Mouse (Mus musculus) cerebellum, adult 11-12 months (tissue): ENCODE results near the gene Nampt.
"Not testable (repeated sequence)": the region's sequence is repeated elsewhere in the genome, so short reads cannot be mapped to it uniquely, and the experiment has no call there.

Experiments used
- DNase-seq: peaks from one replicate; pipeline ENCODE4 v3.0.0; 2022

The Nampt gene

GRCm38 (mm10) chr12:32846325-32846724, 27.0 kb downstream of the Nampt start:
- DNase-seq: no peak

- no peak for DNase-seq
Observed at GRCm38 (mm10) chr12:32853757-32854156, 34.4 kb downstream of the Nampt start.

GRCm38 (mm10) chr12:32854866-32855265, 35.5 kb downstream of the Nampt start:
- peak; percentile 47 for DNase-seq

GRCm38 (mm10) chr12:32855398-32855797, 36.1 kb downstream of the Nampt start:
- no peak for DNase-seq

GRCm38 (mm10) chr12:32856707-32857511, 37.6 kb downstream of the Nampt start:
- no peak for DNase-seq

- no peak for DNase-seq
Observed at GRCm38 (mm10) chr12:32858444-32858843, 39.1 kb downstream of the Nampt start.

- no peak for DNase-seq
Observed at GRCm38 (mm10) chr12:32860820-32861219, 41.5 kb downstream of the Nampt start.

- DNase-seq: no peak
Observed at GRCm38 (mm10) chr12:32870815-32871214, 51.5 kb downstream of the Nampt start.

GRCm38 (mm10) chr12:32877500-32877899, 58.2 kb downstream of the Nampt start:
- no peak for DNase-seq

GRCm38 (mm10) chr12:32877964-32878571, 58.7 kb downstream of the Nampt start:
- DNase-seq: no peak

GRCm38 (mm10) chr12:32879371-32879770, 60.0 kb downstream of the Nampt start:
- no peak for DNase-seq

- peak; percentile 38 for DNase-seq
Observed at GRCm38 (mm10) chr12:32884356-32884755, 65.0 kb downstream of the Nampt start.

GRCm38 (mm10) chr12:32885041-32885440, 65.7 kb downstream of the Nampt start:
- no peak for DNase-seq

GRCm38 (mm10) chr12:32886353-32886752, 67.0 kb downstream of the Nampt start:
- no peak for DNase-seq

- DNase-seq: no peak
Observed at GRCm38 (mm10) chr12:32888226-32888625, 68.9 kb downstream of the Nampt start.

GRCm38 (mm10) chr12:32889846-32890245, 70.5 kb downstream of the Nampt start:
- no peak for DNase-seq

- no peak for DNase-seq
Observed at GRCm38 (mm10) chr12:32890455-32890854, 71.1 kb downstream of the Nampt start.

- DNase-seq: not testable (repeated sequence)
Observed at GRCm38 (mm10) chr12:32891271-32891670, 71.9 kb downstream of the Nampt start.

GRCm38 (mm10) chr12:32893212-32893611, 73.9 kb downstream of the Nampt start:
- no peak for DNase-seq

GRCm38 (mm10) chr12:32895806-32896205, 76.5 kb downstream of the Nampt start:
- no peak for DNase-seq

- no peak for DNase-seq
Observed at GRCm38 (mm10) chr12:32896496-32896895, 77.2 kb downstream of the Nampt start.

GRCm38 (mm10) chr12:32897199-32898120, 78.1 kb downstream of the Nampt start:
- DNase-seq: peak; percentile 83

- no peak for DNase-seq
Observed at GRCm38 (mm10) chr12:32901005-32901404, 81.7 kb downstream of the Nampt start.
